Mouse (Mus musculus) v-Abl transformed pro-B cells (cell line): ENCODE results near the gene Col13a1.

Source experiments
- in situ Hi-C, 2 experiments: fragments of 400-800 bp; cut with MboI; formaldehyde crosslinking; loops; one replicate each; pipeline ENCODE4 v1.15.1; 2025; ENCODE audit not compliant: unreplicated experiment in 2 of 2

Gene Col13a1

GRCm38 (mm10) chr10:61832713-61833112 lies 146.2 kb downstream of the Col13a1 start:
- in situ Hi-C loops, result loop anchor here in 1 of 2 experiments (25.0 kb wide), 1 partner anchor 580 kb away; the partner anchor contains the start of gene Hkdc1

DNA sequence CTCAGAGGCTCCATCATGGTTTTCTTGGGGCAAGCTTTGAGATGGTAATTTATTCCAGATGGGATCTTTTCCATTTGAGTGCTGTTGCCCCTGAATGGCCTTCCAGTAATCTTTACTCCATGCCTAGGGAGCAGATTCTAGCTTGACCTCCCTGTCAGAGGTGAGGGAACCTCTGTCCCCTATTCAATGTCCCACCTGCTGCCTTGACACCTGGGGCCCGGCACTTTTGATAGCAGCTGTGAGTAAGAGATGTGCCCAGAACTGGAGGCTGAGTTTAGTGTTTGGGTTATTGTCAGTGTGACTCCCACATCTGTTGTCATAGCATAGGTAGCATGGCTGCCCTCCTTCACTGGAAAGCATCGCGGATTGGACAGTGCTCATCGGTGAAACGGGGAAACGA lies 147.2 kb downstream of the Col13a1 start:
- in situ Hi-C loops, result loop anchor here in 1 of 2 experiments (25.0 kb wide), 1 partner anchor 581 kb away; the partner anchor contains the start of gene Hkdc1

- in situ Hi-C loops, result loop anchor here in 1 of 2 experiments (25.0 kb wide), 1 partner anchor 581 kb away; the partner anchor contains the start of gene Hkdc1
These were observed 147.7 kb downstream of the Col13a1 start for GRCm38 (mm10) chr10:61831251-61831650.

- in situ Hi-C loops, result loop anchor here in 1 of 2 experiments (25.0 kb wide), 1 partner anchor 581 kb away; the partner anchor contains the start of gene Hkdc1
These were observed 148.1 kb downstream of the Col13a1 start for GRCm38 (mm10) chr10:61830817-61831216.

DNA sequence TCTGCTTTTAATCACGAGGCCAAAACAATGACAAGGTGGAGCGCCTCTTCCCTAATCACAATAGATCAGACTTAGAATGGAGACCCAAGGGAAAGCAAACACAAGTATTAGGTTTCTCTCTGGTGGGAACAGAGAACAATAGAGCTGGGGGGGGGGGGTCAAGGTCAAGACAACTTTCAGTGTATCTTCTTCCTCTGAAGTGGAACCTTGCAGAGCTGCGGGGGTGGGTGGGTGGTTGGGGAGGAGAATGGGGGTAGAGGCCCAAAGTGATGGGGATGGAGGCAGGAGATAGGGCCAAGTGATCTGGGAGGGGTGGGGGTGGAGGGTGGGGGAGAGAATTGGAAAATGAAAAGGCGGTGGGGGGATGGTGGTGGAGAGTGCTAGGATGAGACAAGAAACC lies 149.9 kb downstream of the Col13a1 start:
- in situ Hi-C loops, result loop anchor here in 1 of 2 experiments (25.0 kb wide), 1 partner anchor 583 kb away; the partner anchor contains the start of gene Hkdc1

- in situ Hi-C loops, result loop anchor here in 1 of 2 experiments (25.0 kb wide), 1 partner anchor 584 kb away; the partner anchor contains the start of gene Hkdc1
These were observed 150.7 kb downstream of the Col13a1 start for GRCm38 (mm10) chr10:61827950-61828936.

- in situ Hi-C loops, result loop anchor here in 1 of 2 experiments (25.0 kb wide), 1 partner anchor 585 kb away; the partner anchor contains the start of gene Hkdc1
These were observed 152.0 kb downstream of the Col13a1 start for GRCm38 (mm10) chr10:61826753-61827435.

- in situ Hi-C loops, result loop anchor here in 1 of 2 experiments (25.0 kb wide), 1 partner anchor 586 kb away; the partner anchor contains the start of gene Hkdc1
These were observed 152.7 kb downstream of the Col13a1 start for GRCm38 (mm10) chr10:61825979-61826752.

- in situ Hi-C loops, result loop anchor here in 1 of 2 experiments (25.0 kb wide), 1 partner anchor 587 kb away; the partner anchor contains the start of gene Hkdc1
These were observed 153.4 kb downstream of the Col13a1 start for GRCm38 (mm10) chr10:61825536-61825935.

DNA sequence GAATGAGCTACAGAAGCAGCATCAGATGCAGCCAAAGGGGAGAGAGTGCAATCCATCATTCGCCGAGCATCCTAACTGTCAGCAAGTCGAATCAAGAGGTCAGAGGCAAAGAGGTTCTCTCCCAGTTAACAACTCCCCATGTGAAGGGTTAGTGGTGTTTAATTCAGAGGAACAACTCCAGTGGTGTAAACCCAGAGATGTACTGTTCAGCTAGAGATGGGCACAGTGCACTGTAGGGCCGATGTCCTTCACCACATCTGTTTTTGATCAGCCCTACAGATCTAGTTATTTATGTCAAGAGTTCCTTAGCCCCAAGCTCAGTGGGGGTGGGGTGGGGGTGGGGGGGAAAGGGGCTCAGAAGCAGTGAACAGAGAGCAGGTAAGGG lies 155.2 kb downstream of the Col13a1 start:
- in situ Hi-C loops, result no loop called here

- in situ Hi-C loops, result no loop called here
These were observed 155.8 kb downstream of the Col13a1 start for GRCm38 (mm10) chr10:61822968-61823730.

- in situ Hi-C loops, result no loop called here
These were observed 158.9 kb downstream of the Col13a1 start for GRCm38 (mm10) chr10:61820050-61820449.

DNA sequence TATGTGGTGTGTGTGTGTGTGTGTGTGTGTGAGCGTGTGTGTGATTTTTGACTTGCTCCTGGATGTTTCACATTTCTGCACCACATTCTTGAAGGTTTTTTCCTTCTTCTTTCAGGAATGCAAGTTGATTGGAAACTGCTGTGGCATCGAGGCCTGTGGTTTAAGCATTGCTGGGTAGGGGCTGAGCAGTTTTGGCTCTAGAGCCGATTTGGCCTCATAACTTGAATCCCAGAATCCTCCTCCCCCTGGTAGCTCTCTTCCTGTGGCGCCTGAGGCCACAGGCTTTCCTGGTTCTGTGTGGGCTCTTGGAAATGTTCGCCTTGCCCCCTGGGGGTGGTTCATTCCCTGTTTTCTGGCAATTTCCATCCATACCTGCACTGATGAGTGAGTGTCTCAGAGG lies 166.9 kb downstream of the Col13a1 start:
- in situ Hi-C loops, result no loop called here

- in situ Hi-C loops, result no loop called here
These were observed 180.8 kb downstream of the Col13a1 start for GRCm38 (mm10) chr10:61798133-61798576.

DNA sequence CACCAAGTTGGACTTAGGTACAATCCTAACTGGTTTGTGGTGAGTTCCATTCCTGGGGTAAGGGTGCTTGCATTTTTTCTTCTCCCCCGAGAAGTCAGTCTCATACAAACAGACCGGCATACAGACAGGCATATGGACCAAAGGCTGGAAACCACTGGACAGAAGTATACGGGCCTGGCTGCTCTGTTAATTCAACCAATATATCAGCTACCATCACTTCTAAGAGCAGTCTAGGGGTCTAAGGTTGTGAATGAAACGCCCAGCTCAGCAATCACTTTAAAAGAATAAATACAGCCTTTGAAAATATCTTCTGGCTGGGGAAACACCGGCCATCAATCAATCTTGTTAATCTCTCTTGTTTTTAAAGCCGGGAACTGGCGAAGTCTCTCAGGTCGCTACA lies 183.4 kb downstream of the Col13a1 start:
- in situ Hi-C loops, result no loop called here

- in situ Hi-C loops, result no loop called here
These were observed 183.9 kb downstream of the Col13a1 start for GRCm38 (mm10) chr10:61794971-61795370.

DNA sequence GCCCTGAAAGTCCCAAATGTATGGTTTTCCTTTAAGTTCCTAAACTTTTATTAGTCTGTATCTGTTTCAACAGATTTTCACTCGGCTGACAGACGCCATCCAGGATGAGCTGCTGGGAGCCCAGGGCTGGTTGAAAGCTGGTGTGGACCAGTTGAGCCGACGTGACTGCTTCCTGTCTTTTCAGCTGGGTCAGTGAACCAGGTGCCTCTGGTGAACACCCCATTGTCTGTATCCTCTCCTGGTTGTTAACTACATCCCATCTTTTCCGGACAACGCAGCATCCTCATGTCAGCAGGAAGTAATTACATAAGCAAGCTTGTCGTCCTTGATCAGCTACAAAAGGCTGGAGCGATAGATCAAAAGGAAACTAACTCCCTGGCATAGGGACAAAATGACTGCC lies 185.9 kb downstream of the Col13a1 start:
- in situ Hi-C loops, result no loop called here

- in situ Hi-C loops, result no loop called here
These were observed 190.4 kb downstream of the Col13a1 start for GRCm38 (mm10) chr10:61788499-61788898.
